Mouse (Mus musculus) spleen, postnatal 0 days (tissue): ENCODE results near the gene Adam26b. TPM values are rescaled to one million over a fixed set of nuclear protein-coding genes. Genes with fewer than 3 reads are reported as not detected.

ENCODE experiments used
- polyA plus RNA-seq: library from polyadenylated mRNA; unstranded; fragments of >200 nt; fragmentation: Nextera tagmentation; extraction: Ambion mirVana; gene quantifications from 2 replicates; pipeline ENCODE4 v1.2.1, GENCODE M21; 2015

Gene Adam26b
- polyA plus RNA-seq = not detected in 2 replicates

GRCm38 (mm10) chr8:43528006-43528405, at the start of gene Adam26b:
Gene Adam26b, minus strand, starts transcription at chr8:43528106.

GRCm38 (mm10) chr8:43576607-43577006, 48.7 kb upstream of the Adam26b start, which contains the start of gene Adam26a:
Gene Adam26a, minus strand, starts transcription at chr8:43576707.

Other genes starting within 250 kb of the Adam26b start
- not detected in 2 replicates for gene Zfp42, start 221.1 kb downstream of the Adam26b start, polyA plus RNA-seq
- gene Adam26a, start 48.6 kb upstream of the Adam26b start, polyA plus RNA-seq = not detected in 2 replicates
- not detected in 2 replicates for gene Gm5346, start 99.2 kb upstream of the Adam26b start, polyA plus RNA-seq
- gene Adam34, start 181.9 kb upstream of the Adam26b start, polyA plus RNA-seq = not detected in 2 replicates